Comparison of ENCODE assay signal across 9 mouse cellular contexts in genomic region chr7:128474322-128474721, GRCm38 (mm10). TPM values are rescaled to one million over a fixed set of nuclear protein-coding genes. Genes with fewer than 3 reads are reported as not detected.
DNase-seq lines count a peak whose midpoint lies in the region; ATAC-seq and TF ChIP-seq lines count a peak whose summit lies in the region.
"Had no signal": no experiment of that assay in that cellular context is flagged by ENCODE, and none has a peak within 500 bp of the region (broad histone marks: within the 10 kb centered on the region; RNA-seq: fewer than 3 reads in every experiment).

No protein-coding gene starts in this region.

- TF ChIP-seq CTCF in MEL (IDR thresholded peaks at IDR 0.05 in 2 of 3, conservative IDR thresholded peaks at IDR 0.05 in 1 of 3; ENCODE audit: control insufficient read depth in 1 of 3, insufficient read depth in 1 of 3, low read depth in 2 of 3, low read length in 3 of 3, poor library complexity in 1 of 3, severe bottlenecking in 1 of 3), result peak; percentile 41 to 69 (median 62)
- TF ChIP-seq CTCF in layer of hippocampus, adult 2 months (conservative IDR thresholded peaks at IDR 0.05), result peak; percentile 83
- TF ChIP-seq CTCF in lung, postnatal 0 days (IDR thresholded peaks at IDR 0.05), result peak; percentile 79

- H3K79me2 ChIP-seq in MEL (ENCODE audit: control insufficient read depth, insufficient read depth, low read length, poor library complexity), result no peaks in the 10 kb centered on the region

- no peak overlapping the region for H3K9ac ChIP-seq in MEL (ENCODE audit: control insufficient read depth, low read depth, low read length, poor library complexity, severe bottlenecking)
- no peak overlapping the region for H3K9ac ChIP-seq in forebrain, embryonic 15.5 days (replicated peaks)
- no peak overlapping the region for H3K9ac ChIP-seq in lung, postnatal 0 days (replicated peaks; ENCODE audit: low read depth)
- H3K9ac ChIP-seq: liver, embryonic 15.5 days had no signal

- no peaks in the 10 kb centered on the region for H3K9me3 ChIP-seq in MEL (replicated peaks; ENCODE audit: insufficient read depth, low read length)
- H3K9me3 ChIP-seq in forebrain, embryonic 15.5 days, result no peaks in the 10 kb centered on the region
- no peaks in the 10 kb centered on the region for H3K9me3 ChIP-seq in lung, postnatal 0 days (ENCODE audit: low read length)
- H3K9me3 ChIP-seq: liver, embryonic 15.5 days had no signal

- no peak overlapping the region for H3K4me3 ChIP-seq in MEL (ENCODE audit: control insufficient read depth in 1 of 2, insufficient read depth in 1 of 2, low read depth in 2 of 2, low read length in 2 of 2)
- peak overlapping the region; percentile 34 for H3K4me3 ChIP-seq in forebrain, embryonic 15.5 days
- H3K4me3 ChIP-seq in layer of hippocampus, adult 2 months, result peak overlapping the region; percentile 41
- H3K4me3 ChIP-seq in lung, postnatal 0 days (ENCODE audit: low read depth, low read length), result no peak overlapping the region
- H3K4me3 ChIP-seq: liver, embryonic 15.5 days had no signal

- H3K27ac ChIP-seq in MEL (ENCODE audit: control insufficient read depth, low read depth, low read length), result no peak overlapping the region
- H3K27ac ChIP-seq in forebrain, embryonic 15.5 days (replicated peaks), result no peak overlapping the region
- H3K27ac ChIP-seq in layer of hippocampus, adult 2 months, result peak overlapping the region; percentile 2; the same call in 1 of the 2 replicates
- H3K27ac ChIP-seq in lung, postnatal 0 days (ENCODE audit: low read length), result no peak overlapping the region
- H3K27ac ChIP-seq: liver, embryonic 15.5 days had no signal

- intact Hi-C loops in heart, postnatal 14 days (cut with DNase I), result loop anchor here (1.0 to 5.0 kb wide), 2 partner anchors 78 to 216 kb away; no protein-coding TSS in a partner anchor

- H3K27me3 ChIP-seq in MEL (ENCODE audit: control insufficient read depth in 1 of 2, insufficient read depth in 2 of 2, low read length in 2 of 2), result peaks cover 0 to 1% of the 10 kb centered on the region in 2 experiments; a peak in 1 of 4 replicates
- no peaks in the 10 kb centered on the region for H3K27me3 ChIP-seq in forebrain, embryonic 15.5 days
- H3K27me3 ChIP-seq in lung, postnatal 0 days (replicated peaks; ENCODE audit: insufficient read depth, low read length), result no peaks in the 10 kb centered on the region
- H3K27me3 ChIP-seq: liver, embryonic 15.5 days had no signal

- peak; percentile 51 for TF ChIP-seq RAD21 in MEL (IDR thresholded peaks at IDR 0.05; ENCODE audit: low read depth, low read length)

- no peak for TF ChIP-seq POLR2A in MEL (IDR thresholded peaks at IDR 0.05; ENCODE audit: control insufficient read depth in 1 of 2, insufficient read depth in 1 of 2, low read depth in 1 of 2, low read length in 2 of 2, poor library complexity in 1 of 2)

- no peak for TF ChIP-seq EP300 in MEL (IDR thresholded peaks at IDR 0.05; ENCODE audit: low read depth in 1 of 2, low read length in 2 of 2)
- TF ChIP-seq EP300 in lung, postnatal 0 days (IDR thresholded peaks at IDR 0.05), result no peak

- H3K4me1 ChIP-seq in MEL (ENCODE audit: control insufficient read depth in 1 of 2, insufficient read depth in 2 of 2, low read length in 2 of 2), result no peaks in the 10 kb centered on the region
- H3K4me1 ChIP-seq in forebrain, embryonic 15.5 days, result no peaks in the 10 kb centered on the region; the same call in 1 of the 2 replicates
- H3K4me1 ChIP-seq in lung, postnatal 0 days (ENCODE audit: insufficient read depth, low read depth, low read length), result no peaks in the 10 kb centered on the region
- H3K4me1 ChIP-seq: liver, embryonic 15.5 days had no signal

- H3K36me3 ChIP-seq in MEL (ENCODE audit: control insufficient read depth in 1 of 2, insufficient read depth in 2 of 2, low read length in 2 of 2), result no peaks in the 10 kb centered on the region
- H3K36me3 ChIP-seq in forebrain, embryonic 15.5 days, result no peaks in the 10 kb centered on the region
- no peaks in the 10 kb centered on the region for H3K36me3 ChIP-seq in lung, postnatal 0 days (ENCODE audit: insufficient read depth, low read length)
- H3K36me3 ChIP-seq: liver, embryonic 15.5 days had no signal

- 0 out of 2 replicates have a peak, but pooled peaks have one; percentile 74 for ATAC-seq in forebrain, embryonic 15.5 days (replicated peaks)
- peak; percentile 87 for ATAC-seq in lung, postnatal 0 days

- 32% methylated on average over 10 of the region's 10 CpGs for WGBS in forebrain, embryonic 15.5 days
- WGBS in lung, postnatal 0 days, result 46% methylated on average over 10 of the region's 10 CpGs

- peak overlapping the region; percentile 39 for H3K4me2 ChIP-seq in forebrain, embryonic 15.5 days (replicated peaks)
- no peak overlapping the region for H3K4me2 ChIP-seq in lung, postnatal 0 days (replicated peaks; ENCODE audit: low read depth, low read length)
- H3K4me2 ChIP-seq: liver, embryonic 15.5 days had no signal

- DNase-seq in MEL (ENCODE audit: low read depth, low spot score), result no peak
- peak; percentile 84 for DNase-seq in cerebellum, adult 11-12 months
- DNase-seq in heart, postnatal 14 days, result peak; percentile 80 to 86
- peak; percentile 52 to 63 for DNase-seq in layer of hippocampus, adult 2 months (ENCODE audit: low spot score in 2 of 2)
- DNase-seq in lung, postnatal 0 days (ENCODE audit: low spot score), result peak; percentile 77
- DNase-seq in retina, embryonic 14.5 days (ENCODE audit: low spot score), result peak; percentile 84
- peak; percentile 52 to 76 for DNase-seq in urinary bladder, postnatal 4 days (ENCODE audit: low spot score in 2 of 2)

TF ChIP-seq in MEL, 35 proteins besides CTCF, POLR2A, EP300 and RAD21:
- TF ChIP-seq SMC3 (IDR thresholded peaks at IDR 0.05; ENCODE audit: low read depth, low read length) (peak; percentile 73), ZC3H11A (IDR thresholded peaks at IDR 0.05; ENCODE audit: low read depth, low read length) (peak; percentile 60), USF2 (IDR thresholded peaks at IDR 0.05; ENCODE audit: borderline replicate concordance in 1 of 2, insufficient read depth in 1 of 2, low read depth in 1 of 2, low read length in 2 of 2) (no peak)

RNA-seq across cellular contexts. Expression of gene Tial1, which starts 12.8 kb away (rescaled TPM):
- 42.7 and 54.3 TPM in 2 replicates for total RNA-seq in MEL (2012; rRNA removed)
- polyA plus RNA-seq in MEL (2012; ENCODE audit: insufficient read depth in 1 of 2, insufficient read length in 2 of 2, low read depth in 1 of 2, low replicate concordance in 2 of 2, missing spikeins in 1 of 2), result 100 to 1,000 TPM in 1 of 2 experiments, not detected in 1; 126 TPM
- 31.6 and 35.0 TPM in 2 replicates for polyA plus RNA-seq in forebrain, embryonic 15.5 days (2015; fragmentation: Nextera tagmentation; extraction: Ambion mirVana)
- 10 to 100 TPM; 46.4 to 53.8 TPM for total RNA-seq in heart, postnatal 14 days (2021)
- total RNA-seq in layer of hippocampus, adult 2 months (2021), result 100 to 1,000 TPM; 111 to 128 TPM
- 15.4 and 17.2 TPM in 2 replicates for polyA plus RNA-seq in lung, postnatal 0 days (2015; fragmentation: Nextera tagmentation; extraction: Ambion mirVana)

RNA-seq across cellular contexts. Expression of gene Bag3, which starts 49.1 kb away (rescaled TPM):
- total RNA-seq in MEL (2012; rRNA removed), result 5.1 and 5.8 TPM in 2 replicates
- 10 to 100 TPM in 1 of 2 experiments, not detected in 1; 13.4 TPM for polyA plus RNA-seq in MEL (2012; ENCODE audit: insufficient read depth in 1 of 2, insufficient read length in 2 of 2, low read depth in 1 of 2, low replicate concordance in 2 of 2, missing spikeins in 1 of 2)
- 1.4 and 2.2 TPM in 2 replicates for polyA plus RNA-seq in forebrain, embryonic 15.5 days (2015; fragmentation: Nextera tagmentation; extraction: Ambion mirVana)
- total RNA-seq in heart, postnatal 14 days (2021), result 100 to 1,000 TPM; 165 to 182 TPM
- total RNA-seq in layer of hippocampus, adult 2 months (2021), result 10 to 100 TPM; 10.3 to 11.0 TPM
- polyA plus RNA-seq in lung, postnatal 0 days (2015; fragmentation: Nextera tagmentation; extraction: Ambion mirVana), result 20.3 and 23.7 TPM in 2 replicates

RNA-seq across cellular contexts. Expression of gene Rgs10, which starts 55.8 kb away (rescaled TPM):
- 44.6 and 44.7 TPM in 2 replicates for total RNA-seq in MEL (2012; rRNA removed)
- polyA plus RNA-seq in MEL (2012; ENCODE audit: insufficient read depth in 1 of 2, insufficient read length in 2 of 2, low read depth in 1 of 2, low replicate concordance in 2 of 2, missing spikeins in 1 of 2), result 10 to 100 TPM in 1 of 2 experiments, not detected in 1; 42.3 TPM
- polyA plus RNA-seq in forebrain, embryonic 15.5 days (2015; fragmentation: Nextera tagmentation; extraction: Ambion mirVana), result 21.9 and 22.2 TPM in 2 replicates
- 10 to 100 TPM; 10.1 to 14.9 TPM for total RNA-seq in heart, postnatal 14 days (2021)
- total RNA-seq in layer of hippocampus, adult 2 months (2021), result 10 to 100 TPM; 43.4 to 44.1 TPM
- polyA plus RNA-seq in lung, postnatal 0 days (2015; fragmentation: Nextera tagmentation; extraction: Ambion mirVana), result 38.7 and 43.1 TPM in 2 replicates

Comparison
In these comparisons a context has a peak if more than half of its experiments do, and no peak if none do; other contexts are left out.
1. H3K4me3 ChIP-seq: peak in forebrain, embryonic 15.5 days (single experiment) and layer of hippocampus, adult 2 months (single experiment); none in MEL (0 of 2) and lung, postnatal 0 days (single experiment).
2. RNA of gene Bag3, which starts 49.1 kb away (total RNA-seq): 165 to 182 TPM in heart, postnatal 14 days; 10.3 to 11.0 TPM in layer of hippocampus, adult 2 months and 5.1 to 5.8 TPM in MEL; every median in the first group is over 10 times any median in the second.
3. Peak in every context shown above with its lines, with median percentiles within 50 percentile points of each other: CTCF ChIP-seq.